Mouse (Mus musculus) mouse trophoblast stem cell (cell line): ENCODE data around the gene Atp1b4.
"Not testable (repeated sequence)": the region's sequence is repeated elsewhere in the genome, so short reads cannot be mapped to it uniquely, and the experiment has no call there.

Source experiments
- in situ Hi-C, 2 experiments: fragments of 300-500 bp; cut with MseI, MboI; formaldehyde crosslinking; loops; 2 replicates in 1 of 2; 3 replicates in 1 of 2; pipeline ENCODE4 v1.15.1; 2025

Atp1b4 gene

GRCm38 (mm10) chrX:38315884-38316283 is at the start of gene Atp1b4:
TSS of gene Atp1b4 (plus strand) at chrX:38316184.
- in situ Hi-C loops, result no loop called here

- in situ Hi-C loops, result no loop called here
These were observed 7.4 kb upstream of the Atp1b4 start for GRCm38 (mm10) chrX:38308597-38308996.

- in situ Hi-C loops, result no loop called here
These were observed 4.9 kb upstream of the Atp1b4 start for GRCm38 (mm10) chrX:38311054-38311453.

- in situ Hi-C loops, result no loop called here
These were observed 2.9 kb upstream of the Atp1b4 start for GRCm38 (mm10) chrX:38312910-38313625.

- in situ Hi-C loops, result no loop called here
These were observed 2.3 kb upstream of the Atp1b4 start for GRCm38 (mm10) chrX:38313626-38314210.

- in situ Hi-C loops, result loop anchor here (5.0 to 10.0 kb wide), 2 partner anchors 96 to 104 kb away; no protein-coding TSS in a partner anchor
These were observed 14.9 kb downstream of the Atp1b4 start for GRCm38 (mm10) chrX:38330695-38331406.

GRCm38 (mm10) chrX:38334329-38335279 is 18.6 kb downstream of the Atp1b4 start:
- in situ Hi-C loops, result loop anchor here (5.0 to 10.0 kb wide), 2 partner anchors 93 to 100 kb away; no protein-coding TSS in a partner anchor

- in situ Hi-C loops, result no loop called here
These were observed 46.0 kb downstream of the Atp1b4 start for GRCm38 (mm10) chrX:38362016-38362415.

- in situ Hi-C loops, result not testable (repeated sequence)
These were observed 48.6 kb downstream of the Atp1b4 start for GRCm38 (mm10) chrX:38364621-38365020.

- in situ Hi-C loops, result not testable (repeated sequence)
These were observed 57.2 kb downstream of the Atp1b4 start for GRCm38 (mm10) chrX:38373169-38373568.
